Mouse (Mus musculus): ENCODE results near the gene Xylb.

The Xylb gene

DNA sequence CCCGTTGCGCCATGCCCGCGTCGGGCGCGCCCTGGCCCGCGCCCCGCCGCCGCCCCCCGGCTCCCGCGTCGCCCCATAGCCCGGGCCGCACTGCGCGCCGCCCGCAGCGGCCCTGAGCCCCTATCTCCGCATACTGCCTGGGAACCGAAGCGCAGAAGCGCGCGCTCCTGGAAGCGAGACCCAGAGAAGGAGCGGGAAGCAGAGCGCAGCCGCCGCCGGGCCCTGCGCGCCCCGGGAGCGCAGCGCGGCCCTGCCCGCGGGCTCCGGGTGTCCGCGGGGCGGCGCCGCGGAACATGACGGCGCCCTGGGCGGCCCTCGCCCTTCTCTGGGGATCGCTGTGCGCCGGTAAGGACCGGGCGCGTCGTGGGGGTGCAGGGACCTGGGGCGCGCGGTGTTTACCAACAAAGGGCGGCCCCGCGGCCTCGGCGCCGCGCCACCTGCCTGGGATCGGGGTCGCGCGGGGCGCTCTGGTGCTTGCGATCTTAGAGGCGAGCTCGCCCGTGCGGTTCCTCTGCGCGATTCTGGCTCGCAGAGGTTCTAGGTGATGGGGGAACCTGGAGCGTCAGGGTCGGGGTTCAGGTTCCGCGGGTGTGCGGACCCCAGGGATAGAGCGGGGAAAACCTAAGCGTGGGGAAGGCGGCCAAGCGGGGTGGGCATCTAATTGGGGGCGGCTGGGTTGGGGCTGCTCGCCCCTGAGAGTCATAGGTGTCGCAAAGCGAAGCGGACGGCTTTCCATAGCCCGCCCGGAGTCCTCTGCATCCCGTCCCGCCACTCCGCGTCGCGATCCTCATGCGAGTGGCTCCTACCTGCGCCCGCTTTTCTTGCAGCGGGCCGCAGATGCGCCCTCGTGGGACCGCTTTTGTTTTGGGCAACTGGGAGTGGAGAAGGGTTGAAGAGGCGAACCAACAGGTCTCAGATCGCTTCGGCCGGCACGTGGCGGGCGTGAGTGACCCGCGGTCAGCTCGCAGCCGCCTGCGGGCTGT lies 45.4 kb downstream of the Xylb start:
- peak; percentile 48 to 77 for DNase-seq

DNA sequence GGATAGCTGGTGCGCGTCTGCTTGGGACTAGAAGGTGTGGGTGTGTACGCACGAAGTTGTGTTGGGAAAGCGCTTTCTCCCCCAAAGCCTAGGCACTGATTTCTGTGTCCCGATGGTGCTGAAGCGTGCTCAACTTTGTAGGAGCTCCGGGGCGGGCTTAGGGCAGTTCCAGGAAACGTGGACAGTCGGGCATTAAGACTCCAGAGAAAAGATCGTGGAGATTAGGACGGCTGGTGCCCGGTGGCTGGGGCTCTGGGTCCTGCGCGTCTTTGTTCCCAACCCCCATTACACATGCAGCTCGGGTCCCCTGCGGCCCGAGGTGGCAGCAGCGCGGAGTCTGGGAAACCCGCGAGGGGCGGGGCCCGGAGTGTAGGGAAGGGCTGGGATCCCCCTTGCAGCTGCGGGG lies 46.1 kb downstream of the Xylb start:
- peak; percentile 30 to 75 for DNase-seq

DNA sequence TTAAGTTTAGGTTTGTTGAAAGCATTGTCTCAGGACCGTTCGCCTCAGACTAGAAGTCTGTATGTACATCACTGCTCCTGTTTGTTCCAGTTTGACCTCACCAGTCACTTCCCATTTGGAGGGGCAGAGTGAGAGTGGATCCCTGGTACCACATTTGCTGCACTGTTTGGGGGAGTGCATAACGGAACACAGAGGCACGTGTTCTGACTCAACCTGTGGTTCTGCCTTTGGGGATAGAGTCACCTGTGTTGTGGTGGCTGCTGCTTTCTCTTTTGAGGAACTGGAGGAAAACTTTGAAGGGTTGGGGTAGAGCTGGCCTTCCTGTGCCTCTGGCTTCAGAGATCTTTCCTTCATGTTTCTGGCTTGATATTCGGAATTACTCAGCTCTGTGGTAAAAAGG lies 46.9 kb downstream of the Xylb start:
- no peak for DNase-seq

DNA sequence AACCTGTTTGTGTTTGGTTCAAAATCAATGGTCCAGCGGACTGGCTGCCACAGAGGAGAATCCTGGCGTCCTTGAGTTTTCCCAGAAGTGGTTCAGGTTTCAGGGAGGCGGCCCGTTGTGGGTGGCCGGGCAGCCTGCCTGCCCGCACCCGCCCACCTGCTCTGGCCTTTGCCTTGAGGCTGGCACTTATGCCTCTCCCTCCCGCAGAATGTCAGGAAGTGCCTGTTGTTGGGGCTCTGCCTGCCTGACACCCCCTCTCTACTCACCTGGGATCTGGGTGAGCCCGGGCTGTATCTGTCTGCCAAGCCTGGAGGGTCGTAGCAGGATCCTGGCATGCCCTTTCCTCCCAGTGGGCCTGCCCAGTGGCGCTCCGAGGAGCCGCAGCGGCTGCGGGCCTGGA lies 50.7 kb downstream of the Xylb start:
- DNase-seq, result peak; percentile 65 to 84

DNA sequence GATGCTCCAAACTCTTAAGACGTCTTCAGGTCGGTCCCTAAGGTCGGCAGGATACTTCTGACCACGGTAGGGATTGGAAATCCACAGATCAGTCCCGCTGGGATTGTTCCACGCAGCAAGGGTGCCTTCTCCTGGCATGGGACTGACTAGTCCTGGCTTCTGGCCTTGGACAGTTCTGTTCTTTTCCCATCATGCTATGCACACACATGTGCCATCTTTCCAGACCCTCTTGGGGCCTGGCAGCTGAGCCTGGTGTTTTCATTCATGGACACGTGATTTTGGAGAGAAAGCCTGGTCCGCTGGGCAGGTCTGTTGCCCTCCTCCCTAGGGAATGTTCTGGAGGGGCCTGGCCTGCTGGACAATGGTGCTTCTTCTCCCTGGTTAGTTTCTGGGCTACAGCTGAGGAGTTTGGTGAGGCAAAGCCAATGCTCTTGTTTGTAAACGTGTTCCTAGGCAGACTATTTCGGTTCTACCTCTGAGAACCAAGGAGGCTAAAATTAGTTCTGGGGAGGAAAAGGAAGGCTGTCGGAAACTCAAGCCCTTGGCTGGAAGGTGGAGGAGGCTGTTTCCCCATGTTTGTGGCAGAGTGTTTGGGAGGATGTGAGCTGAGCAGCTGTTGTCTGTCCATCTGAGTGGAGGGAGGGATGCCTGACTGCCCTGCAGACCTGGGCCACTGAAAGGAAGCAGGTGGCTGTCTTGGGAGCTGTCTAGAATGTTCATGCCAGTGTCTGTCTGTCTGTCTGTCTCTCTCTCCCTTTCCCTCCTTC lies 51.9 kb downstream of the Xylb start:
- peak in 1 of 2 experiments; percentile 42 for DNase-seq

DNA sequence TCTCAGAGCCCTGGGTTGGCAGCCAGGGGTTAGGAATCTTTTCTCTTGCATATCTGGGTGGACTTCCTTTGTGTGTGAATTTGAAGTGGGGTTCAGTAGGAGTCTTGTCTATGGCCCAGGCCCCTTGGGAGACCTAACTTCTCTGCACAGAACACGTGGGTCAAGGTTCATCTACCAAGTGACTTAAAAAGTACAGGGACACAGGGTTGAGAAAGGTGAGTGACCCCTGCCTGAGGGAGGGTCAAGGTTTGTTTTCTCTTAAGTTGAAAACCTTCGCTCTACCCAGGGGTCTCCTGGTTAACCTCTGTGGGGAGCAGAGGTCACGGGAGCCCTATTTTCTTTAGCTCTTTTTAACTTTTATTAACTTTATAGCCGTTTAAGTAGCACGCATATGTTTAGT lies 52.7 kb downstream of the Xylb start:
- peak in 1 of 2 experiments; percentile 42 for DNase-seq

DNA sequence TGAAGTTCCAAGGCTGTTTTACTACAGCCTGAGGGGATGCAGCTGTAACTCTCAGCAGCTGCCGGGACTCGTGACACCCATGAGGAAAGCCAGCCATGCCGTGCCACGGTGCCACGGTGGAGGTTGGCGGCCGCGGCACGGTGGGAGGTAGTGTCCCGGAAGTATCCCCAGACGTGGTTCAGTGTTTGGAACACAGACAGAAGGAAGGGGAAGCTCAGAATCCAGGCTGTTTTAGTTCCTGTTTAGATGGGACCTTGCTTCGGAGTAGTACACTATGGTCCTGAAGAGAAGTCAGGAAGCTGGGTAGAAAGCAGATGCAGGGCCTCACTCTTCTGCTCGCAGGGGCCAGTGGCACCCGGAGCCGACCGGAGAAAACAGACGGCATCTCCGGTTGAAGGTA lies 60.8 kb downstream of the Xylb start:
- no peak for DNase-seq

DNA sequence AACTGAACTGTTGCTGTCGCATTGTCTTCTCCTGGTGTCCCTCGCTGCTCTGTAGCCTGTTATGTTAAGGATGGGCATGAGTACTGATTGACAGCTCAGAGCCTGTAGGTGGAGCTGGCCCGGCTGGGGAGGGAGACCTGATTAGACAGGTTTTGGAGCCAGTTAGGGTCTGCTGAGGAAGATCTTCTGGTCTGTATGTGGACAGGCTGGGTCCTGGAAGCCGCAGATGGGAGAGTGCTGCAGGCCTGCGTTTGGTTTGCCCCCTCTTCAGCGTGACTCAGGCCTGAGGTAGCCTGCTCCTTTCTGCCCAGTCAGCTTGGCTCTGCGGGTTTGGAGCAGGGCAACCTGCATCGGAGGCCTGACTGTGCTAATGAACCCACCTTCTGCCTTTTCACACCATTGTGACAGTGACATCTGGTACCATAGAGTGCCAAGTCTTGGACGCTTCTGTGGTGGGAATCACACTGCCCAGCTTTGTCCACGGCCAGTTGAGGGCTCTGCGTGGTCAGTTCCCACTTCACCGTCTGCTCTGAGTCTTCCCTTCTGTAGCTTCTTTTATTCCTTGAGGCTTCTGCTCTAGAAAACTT lies 62.8 kb downstream of the Xylb start:
- DNase-seq, result no peak

DNA sequence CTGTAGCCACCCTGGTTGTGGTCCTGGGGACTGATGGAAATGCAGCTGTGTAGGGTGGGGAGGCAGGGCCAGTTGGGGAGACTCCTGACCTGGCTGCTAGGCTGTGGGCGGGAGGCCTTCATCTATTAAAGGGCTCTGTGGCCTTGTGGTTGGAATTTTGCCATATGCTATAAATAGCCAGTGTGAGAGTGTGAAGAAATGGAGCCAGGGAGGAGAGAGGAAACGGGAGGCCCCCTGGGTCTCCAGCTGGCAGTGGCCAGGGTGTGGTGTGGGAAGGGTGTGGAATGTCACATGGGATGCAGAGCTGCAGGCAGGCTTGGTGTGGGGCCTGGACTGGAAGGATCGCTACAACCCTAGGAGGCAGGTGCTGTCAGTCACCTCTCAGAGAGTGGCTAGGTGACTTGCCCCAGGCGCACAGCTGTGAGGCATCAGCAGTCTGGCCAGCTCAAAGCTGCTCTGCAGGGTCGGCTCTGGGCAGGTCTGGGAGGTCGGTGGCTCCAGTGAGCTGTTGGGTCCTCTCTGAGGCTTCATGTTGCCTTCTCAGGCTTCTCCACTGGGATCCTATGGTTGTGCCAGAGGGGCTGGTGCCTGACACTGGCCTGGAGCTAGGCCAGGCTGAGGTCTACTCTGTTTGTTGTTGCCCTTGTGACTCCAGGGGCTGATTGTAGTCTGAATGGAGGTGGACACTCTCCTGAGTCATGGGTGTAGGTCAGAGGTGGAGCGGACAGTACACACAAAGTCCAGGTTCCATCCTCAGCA lies 68.2 kb downstream of the Xylb start:
- peak; percentile 45 to 79 for DNase-seq

DNA sequence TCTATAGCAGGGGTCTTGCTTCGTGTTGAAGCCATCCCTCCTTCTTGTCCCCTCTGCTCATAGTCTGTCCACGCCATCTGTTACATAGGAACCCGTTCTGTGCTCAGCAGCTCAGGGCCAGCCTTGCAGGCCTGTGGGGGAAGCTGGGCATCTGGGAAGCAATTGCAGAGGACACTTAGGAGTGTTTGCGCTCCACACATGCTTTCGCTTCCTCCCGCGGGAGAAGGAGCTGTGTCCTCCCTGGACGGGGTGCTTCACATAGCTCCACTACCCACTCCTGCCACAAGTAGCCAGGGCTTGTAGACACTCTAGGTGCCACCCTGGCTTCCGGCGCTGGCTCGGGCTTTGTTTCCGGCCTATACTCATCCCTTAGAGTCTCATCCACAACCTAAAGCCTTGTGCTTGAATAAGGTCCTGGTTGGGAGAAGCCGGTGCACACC lies 68.8 kb downstream of the Xylb start:
- no peak for DNase-seq

DNA sequence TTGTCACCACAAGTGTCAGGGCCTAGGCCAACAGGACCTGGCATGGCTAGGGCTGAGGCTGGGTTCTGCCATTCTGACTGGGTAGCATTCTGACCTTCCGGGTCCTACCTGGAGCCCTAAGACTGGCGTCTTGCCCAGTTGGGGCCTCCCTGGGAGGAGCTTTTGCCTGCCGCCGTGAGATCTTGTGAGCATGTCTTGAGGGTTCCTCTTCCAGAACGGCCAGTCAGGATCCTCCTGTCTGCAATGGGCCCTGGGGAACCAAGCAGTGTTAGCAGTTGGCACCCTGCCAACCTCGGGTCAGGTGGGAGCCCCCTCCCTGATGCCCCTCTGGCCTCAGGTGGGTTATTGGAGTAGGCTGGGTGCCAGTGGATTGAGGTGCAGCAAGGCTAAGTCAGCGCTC lies 69.3 kb downstream of the Xylb start:
- DNase-seq, result peak in 1 of 2 experiments; percentile 38

DNA sequence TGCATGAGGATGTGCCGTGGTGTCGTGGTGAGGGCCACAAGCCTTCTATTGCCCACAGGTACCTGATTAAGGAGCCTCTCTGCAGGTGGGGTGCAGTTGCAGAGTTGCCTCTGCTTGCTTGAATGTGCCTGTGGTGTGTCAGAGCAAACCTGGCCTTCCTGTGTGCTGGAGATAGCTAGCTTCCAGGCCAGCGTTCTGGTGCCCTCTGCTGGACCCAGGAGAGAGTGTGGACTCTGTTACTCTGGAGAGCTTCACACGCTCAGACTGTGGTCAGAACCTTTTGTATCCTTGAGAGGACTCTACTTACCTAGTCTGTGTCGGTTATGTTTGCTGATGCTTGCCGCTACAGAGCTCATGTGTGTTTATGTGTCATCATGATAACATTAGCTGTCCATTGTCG lies 73.1 kb downstream of the Xylb start:
- peak; percentile 88 to 92 for DNase-seq

DNA sequence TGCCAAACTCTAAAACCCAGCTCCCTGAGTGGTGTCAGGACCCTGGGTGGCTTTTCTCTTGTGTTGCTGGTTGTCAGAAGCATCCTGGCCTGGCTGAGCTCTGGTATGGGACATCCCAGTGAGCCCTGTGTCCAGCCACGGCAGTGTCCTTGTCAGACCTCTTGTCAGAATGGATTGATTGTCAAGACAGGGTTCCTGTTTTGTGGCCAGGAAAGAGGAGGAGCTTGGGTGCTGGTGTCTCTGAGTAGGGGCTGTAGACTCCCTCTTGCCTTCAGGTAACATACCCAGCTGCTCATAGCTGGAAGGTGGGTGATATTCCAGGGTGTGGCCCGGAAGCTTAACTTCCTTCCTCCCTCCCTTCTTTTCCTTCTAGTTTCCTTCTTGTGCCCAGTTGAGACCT lies 78.7 kb downstream of the Xylb start:
- no peak for DNase-seq

DNA sequence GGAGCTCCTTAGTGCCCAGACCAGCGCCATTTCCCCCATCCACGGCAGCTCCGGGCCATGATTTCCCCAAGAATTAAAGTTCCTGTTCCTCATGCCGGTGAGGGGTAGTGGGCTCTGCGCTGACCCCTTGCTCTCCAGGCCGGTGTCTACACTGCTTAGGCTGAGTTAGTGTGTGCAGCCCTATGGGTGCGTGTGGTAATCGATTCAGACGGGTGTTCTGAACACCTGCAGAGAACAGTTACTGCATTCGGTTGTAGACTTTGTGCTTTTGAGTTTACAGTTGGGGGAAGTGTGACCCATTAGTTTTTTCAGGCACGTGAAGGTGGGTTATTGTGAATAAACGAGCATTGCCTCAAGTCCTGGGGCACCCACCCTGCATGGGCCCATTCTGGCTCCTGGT lies 80.9 kb downstream of the Xylb start:
- DNase-seq, result no peak

DNA sequence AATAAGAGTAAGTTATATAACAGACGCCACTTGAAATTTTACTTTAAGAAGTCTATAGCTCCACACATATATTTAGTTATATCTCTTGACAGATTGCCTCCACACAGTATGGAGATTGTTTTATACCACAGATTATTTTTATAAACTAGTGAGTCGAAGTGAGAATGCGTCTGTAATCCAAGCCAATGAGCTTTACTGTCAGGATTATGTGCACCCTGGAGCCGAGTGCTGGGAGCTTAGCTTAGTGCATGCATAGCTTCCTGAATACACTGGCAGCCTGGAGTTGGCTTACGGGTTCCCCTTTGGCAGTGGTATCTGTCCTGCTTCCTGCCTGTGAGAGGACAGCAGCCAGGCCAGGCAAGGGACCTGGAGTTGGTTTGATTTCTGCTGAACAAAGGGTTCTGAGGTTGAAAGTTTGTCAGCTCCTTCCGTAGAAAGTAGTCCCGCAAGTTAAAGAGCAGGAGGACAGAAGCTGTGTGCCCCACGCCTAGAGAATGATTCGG lies 81.4 kb downstream of the Xylb start:
- no peak for DNase-seq
